Mouse (Mus musculus) natural killer cell, adult 2 months (primary cell): Measurements from ENCODE around the gene Zfp626.
"Not testable (repeated sequence)": the region's sequence is repeated elsewhere in the genome, so short reads cannot be mapped to it uniquely, and the experiment has no call there.

ENCODE experiments used
- DNase-seq, 2 experiments: peaks; one replicate each; pipeline ENCODE4 v3.0.0; 2022; ENCODE audit warnings: low spot score in 2 of 2

Gene Zfp626

DNA sequence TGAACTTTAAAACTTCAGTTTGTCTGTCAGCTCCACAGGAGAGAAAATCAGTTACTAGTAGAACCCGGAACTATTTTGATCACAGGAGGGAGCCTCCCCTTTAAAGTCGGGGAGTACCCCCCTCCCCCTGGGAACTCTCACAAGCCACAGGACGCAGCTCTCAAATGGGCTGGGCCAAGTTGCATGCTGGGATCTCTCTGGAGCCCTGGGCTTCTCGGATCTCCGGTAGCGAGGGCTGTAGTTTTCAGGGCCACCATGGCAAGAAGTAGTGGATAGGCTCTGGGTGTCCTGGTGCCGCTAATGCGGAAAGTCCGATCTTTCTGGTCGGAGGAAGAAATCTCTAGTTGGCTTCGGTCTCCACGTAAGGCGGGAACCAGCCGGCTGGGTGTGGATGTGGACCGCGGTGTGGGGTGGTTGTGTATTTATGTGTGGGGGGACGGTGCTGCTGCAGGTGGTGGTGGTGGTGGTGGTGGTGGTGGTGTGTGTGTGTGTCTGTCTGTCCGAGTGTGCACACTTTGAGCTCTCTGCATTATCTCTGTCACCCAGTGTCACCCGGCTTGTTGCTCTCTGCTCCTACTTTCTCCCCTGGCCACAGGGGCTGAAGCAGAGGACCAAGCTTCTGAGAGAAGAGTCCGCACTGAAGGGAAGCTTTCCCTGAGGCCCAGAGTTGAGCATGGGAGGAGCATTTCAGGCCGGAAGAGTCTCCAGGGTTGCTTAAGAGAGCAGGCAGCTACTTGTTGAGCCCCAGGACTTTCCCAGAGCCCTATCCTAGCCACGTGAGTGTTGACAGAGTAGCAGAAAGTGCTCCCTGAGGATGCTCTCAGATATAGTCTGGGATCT lies 53.6 kb downstream of the Zfp626 start:
- peak; percentile 77 to 80 for DNase-seq

GRCm38 (mm10) chr7:27862578-27862977 lies 55.6 kb downstream of the Zfp626 start:
- not testable (repeated sequence) for DNase-seq
